Mouse (Mus musculus) limb, embryonic 13.5 days (tissue): ENCODE measurements around the gene Amd1. TPM values are rescaled to one million over a fixed set of nuclear protein-coding genes. Genes with fewer than 3 reads are reported as not detected.
A peak's percentile ranks its signal among the peaks of the same experiment; 100 is the strongest.

ENCODE experiments used
- ATAC-seq: fragments of 200-750 bp; cut with Nextera tagmentation; 2 replicates; pipeline ENCODE4 v1.8.0; 2017; ENCODE audit warnings: low read depth, moderate number of reproducible peaks, moderate TSS enrichment; ENCODE audit not compliant: low FRiP score
- H3K27ac ChIP-seq: fragments of 300-500 bp; sonication (generic); 2 replicates; pipeline ENCODE4 v1.5.1; 2015; ENCODE audit warnings: inconsistent platforms, mild to moderate bottlenecking, moderate library complexity
- H3K27me3 ChIP-seq: fragments of 300-500 bp; sonication (generic); 2 replicates; pipeline ENCODE4 v1.6.1; 2015; ENCODE audit warnings: mild to moderate bottlenecking, inconsistent platforms
- H3K36me3 ChIP-seq: fragments of 300-500 bp; sonication (generic); 2 replicates; pipeline ENCODE4 v1.6.1; 2015; ENCODE audit warnings: inconsistent platforms, mild to moderate bottlenecking, moderate library complexity
- H3K4me1 ChIP-seq: fragments of 300-500 bp; sonication (generic); 2 replicates; pipeline ENCODE4 v1.6.1; 2015; ENCODE audit warnings: inconsistent platforms
- H3K4me2 ChIP-seq: fragments of 300-500 bp; sonication (generic); replicated peaks from 2 replicates; pipeline ENCODE4 v1.6.1; 2015; ENCODE audit warnings: inconsistent platforms, mild to moderate bottlenecking, moderate library complexity
- H3K4me3 ChIP-seq: fragments of 300-500 bp; sonication (generic); 2 replicates; pipeline ENCODE4 v1.5.1; 2015; ENCODE audit warnings: moderate library complexity, mild to moderate bottlenecking, inconsistent platforms
- H3K9ac ChIP-seq: fragments of 300-500 bp; sonication (generic); 2 replicates; pipeline ENCODE4 v1.6.1; 2015; ENCODE audit warnings: mild to moderate bottlenecking, inconsistent platforms
- H3K9me3 ChIP-seq: fragments of 300-500 bp; sonication (generic); 2 replicates; pipeline ENCODE4 v1.6.1; 2016; ENCODE audit warnings: inconsistent platforms
- WGBS: fragments of 180-500 bp; shearing (Covaris S2); methylation state at CpG from one replicate; pipeline ENCODE4 v1.1.7; 2015; 5-methylcytosine and 5-hydroxymethylcytosine counted together
- polyA plus RNA-seq: library from polyadenylated mRNA; unstranded; fragments of >200 nt; fragmentation: Nextera tagmentation; extraction: Ambion mirVana; gene quantifications from 2 replicates; pipeline ENCODE4 v1.2.1, GENCODE M21; 2015

The Amd1 gene
- polyA plus RNA-seq, 1 experiment from 2014 or later = 60.1 TPM

GRCm38 (mm10) chr10:40286767-40287166 lies 15.2 kb downstream of the Amd1 start:
- H3K27me3 ChIP-seq = no peaks in the 10 kb centered on the region
- no peak for ATAC-seq
- no peaks in the 10 kb centered on the region for H3K9me3 ChIP-seq
- H3K9ac ChIP-seq = no peak overlapping the region
- H3K27ac ChIP-seq = no peak overlapping the region
- no peak overlapping the region for H3K4me3 ChIP-seq
- WGBS = 88% methylated on average over 1 of the region's 1 CpGs
- H3K36me3 ChIP-seq = peaks cover 53% of the 10 kb centered on the region
- no peak overlapping the region for H3K4me2 ChIP-seq
- H3K4me1 ChIP-seq = no peaks in the 10 kb centered on the region

- Histone ChIP-seq H3K27ac (no peak overlapping the region), H3K27me3 (no peaks in the 10 kb centered on the region), H3K4me3 (no peak overlapping the region), H3K36me3 (peaks cover 42% of the 10 kb centered on the region), H3K4me1 (no peaks in the 10 kb centered on the region), H3K9me3 (no peaks in the 10 kb centered on the region), H3K4me2 (no peak overlapping the region), H3K9ac (no peak overlapping the region)
- WGBS = 80% methylated on average over 1 of the region's 1 CpGs
- ATAC-seq = no peak
Measured at GRCm38 (mm10) chr10:40285571-40285970, 16.4 kb downstream of the Amd1 start.

GRCm38 (mm10) chr10:40284997-40285396 lies 17.0 kb downstream of the Amd1 start:
- 86% methylated on average over 3 of the region's 3 CpGs for WGBS
- H3K4me2 ChIP-seq = no peak overlapping the region

GRCm38 (mm10) chr10:40284179-40284831 lies 17.7 kb downstream of the Amd1 start:
- H3K4me1 ChIP-seq = no peaks in the 10 kb centered on the region
- no peak overlapping the region for H3K4me2 ChIP-seq
- no peak overlapping the region for H3K9ac ChIP-seq
- H3K9me3 ChIP-seq = no peaks in the 10 kb centered on the region
- H3K27ac ChIP-seq = no peak overlapping the region
- peaks cover 34% of the 10 kb centered on the region for H3K36me3 ChIP-seq
- H3K4me3 ChIP-seq = no peak overlapping the region
- 0 out of 2 replicates have a peak, but pooled peaks have one; percentile 36 for ATAC-seq
- WGBS = 84% methylated on average over 10 of the region's 10 CpGs
- no peaks in the 10 kb centered on the region for H3K27me3 ChIP-seq

More at GRCm38 (mm10) chr10:40284997-40285396, 17.0 kb downstream of the Amd1 start:
- Histone ChIP-seq H3K4me3 (no peak overlapping the region), H3K9me3 (no peaks in the 10 kb centered on the region), H3K27me3 (no peaks in the 10 kb centered on the region), H3K4me1 (no peaks in the 10 kb centered on the region), H3K27ac (no peak overlapping the region), H3K36me3 (peaks cover 40% of the 10 kb centered on the region), H3K9ac (no peak overlapping the region)
- ATAC-seq = no peak

GRCm38 (mm10) chr10:40283636-40284035 lies 18.4 kb downstream of the Amd1 start:
- WGBS = 92% methylated on average over 9 of the region's 9 CpGs

GRCm38 (mm10) chr10:40281565-40281964 lies 20.4 kb downstream of the Amd1 start:
- Histone ChIP-seq H3K36me3 (peaks cover 27% of the 10 kb centered on the region), H3K9ac (no peak overlapping the region), H3K27me3 (no peaks in the 10 kb centered on the region), H3K4me3 (no peak overlapping the region), H3K27ac (no peak overlapping the region), H3K4me1 (no peaks in the 10 kb centered on the region), H3K4me2 (no peak overlapping the region), H3K9me3 (no peaks in the 10 kb centered on the region)
- ATAC-seq = no peak
- 97% methylated on average over 2 of the region's 2 CpGs for WGBS

More at GRCm38 (mm10) chr10:40283636-40284035, 18.4 kb downstream of the Amd1 start:
- ATAC-seq = no peak
- H3K27me3 ChIP-seq = no peaks in the 10 kb centered on the region
- no peaks in the 10 kb centered on the region for H3K4me1 ChIP-seq
- H3K27ac ChIP-seq = no peak overlapping the region
- H3K9ac ChIP-seq = no peak overlapping the region
- peaks cover 34% of the 10 kb centered on the region for H3K36me3 ChIP-seq
- no peak overlapping the region for H3K4me2 ChIP-seq
- no peak overlapping the region for H3K4me3 ChIP-seq
- H3K9me3 ChIP-seq = no peaks in the 10 kb centered on the region

- Histone ChIP-seq H3K36me3 (peaks cover 4% of the 10 kb centered on the region; the same call in 1 of the 2 replicates), H3K4me2 (no peak overlapping the region), H3K4me3 (no peak overlapping the region), H3K9me3 (no peaks in the 10 kb centered on the region), H3K27ac (no peak overlapping the region), H3K9ac (no peak overlapping the region), H3K27me3 (no peaks in the 10 kb centered on the region), H3K4me1 (no peaks in the 10 kb centered on the region)
- 58% methylated on average over 5 of the region's 5 CpGs for WGBS
- no peak for ATAC-seq
Measured at GRCm38 (mm10) chr10:40278317-40278716, 23.7 kb downstream of the Amd1 start.

GRCm38 (mm10) chr10:40275991-40276390 lies 26.0 kb downstream of the Amd1 start:
- ATAC-seq = no peak

GRCm38 (mm10) chr10:40273938-40274337 lies 28.0 kb downstream of the Amd1 start:
- no peak overlapping the region for H3K4me3 ChIP-seq
- WGBS = 85% methylated on average over 5 of the region's 5 CpGs

More at GRCm38 (mm10) chr10:40275991-40276390, 26.0 kb downstream of the Amd1 start:
- Histone ChIP-seq H3K4me1 (no peaks in the 10 kb centered on the region), H3K36me3 (no peaks in the 10 kb centered on the region), H3K4me2 (no peak overlapping the region), H3K9me3 (no peaks in the 10 kb centered on the region), H3K4me3 (no peak overlapping the region), H3K9ac (no peak overlapping the region), H3K27ac (no peak overlapping the region), H3K27me3 (no peaks in the 10 kb centered on the region)
- 70% methylated on average over 7 of the region's 7 CpGs for WGBS

GRCm38 (mm10) chr10:40271216-40271615 lies 30.8 kb downstream of the Amd1 start:
- WGBS = 83% methylated on average over 3 of the region's 3 CpGs
- no peak overlapping the region for H3K4me2 ChIP-seq
- no peak overlapping the region for H3K9ac ChIP-seq
- no peak overlapping the region for H3K27ac ChIP-seq
- H3K4me3 ChIP-seq = no peak overlapping the region
- H3K4me1 ChIP-seq = no peaks in the 10 kb centered on the region
- ATAC-seq = no peak
- no peaks in the 10 kb centered on the region for H3K36me3 ChIP-seq
- no peaks in the 10 kb centered on the region for H3K9me3 ChIP-seq
- no peaks in the 10 kb centered on the region for H3K27me3 ChIP-seq

More at GRCm38 (mm10) chr10:40273938-40274337, 28.0 kb downstream of the Amd1 start:
- no peak overlapping the region for H3K27ac ChIP-seq
- no peaks in the 10 kb centered on the region for H3K36me3 ChIP-seq
- H3K27me3 ChIP-seq = no peaks in the 10 kb centered on the region
- H3K4me1 ChIP-seq = no peaks in the 10 kb centered on the region
- no peak for ATAC-seq
- H3K9ac ChIP-seq = no peak overlapping the region
- no peak overlapping the region for H3K4me2 ChIP-seq
- H3K9me3 ChIP-seq = no peaks in the 10 kb centered on the region

GRCm38 (mm10) chr10:40264920-40265319 lies 37.1 kb downstream of the Amd1 start:
- Histone ChIP-seq H3K4me3 (no peak overlapping the region), H3K4me2 (no peak overlapping the region), H3K4me1 (peaks cover 5% of the 10 kb centered on the region; the same call in 1 of the 2 replicates), H3K9ac (no peak overlapping the region), H3K27ac (no peak overlapping the region), H3K9me3 (no peaks in the 10 kb centered on the region), H3K36me3 (no peaks in the 10 kb centered on the region), H3K27me3 (no peaks in the 10 kb centered on the region)
- ATAC-seq = no peak
- WGBS = 84% methylated on average over 3 of the region's 3 CpGs

- Histone ChIP-seq H3K4me1 (peaks cover 5% of the 10 kb centered on the region; the same call in 1 of the 2 replicates), H3K27ac (no peak overlapping the region), H3K4me3 (no peak overlapping the region), H3K9me3 (no peaks in the 10 kb centered on the region), H3K27me3 (no peaks in the 10 kb centered on the region), H3K4me2 (no peak overlapping the region), H3K36me3 (no peaks in the 10 kb centered on the region), H3K9ac (no peak overlapping the region)
- 85% methylated on average over 4 of the region's 4 CpGs for WGBS
- ATAC-seq = no peak
Measured at GRCm38 (mm10) chr10:40263691-40264090, 38.3 kb downstream of the Amd1 start.

GRCm38 (mm10) chr10:40262200-40262599 lies 39.8 kb downstream of the Amd1 start:
- H3K27ac ChIP-seq = no peak overlapping the region
- no peak overlapping the region for H3K4me3 ChIP-seq
- no peak overlapping the region for H3K4me2 ChIP-seq
- H3K9me3 ChIP-seq = no peaks in the 10 kb centered on the region
- H3K27me3 ChIP-seq = no peaks in the 10 kb centered on the region
- H3K9ac ChIP-seq = no peak overlapping the region
- no peaks in the 10 kb centered on the region for H3K36me3 ChIP-seq
- no peak for ATAC-seq
- H3K4me1 ChIP-seq = peaks cover 5% of the 10 kb centered on the region; the same call in 1 of the 2 replicates
- WGBS = 86% methylated on average over 6 of the region's 6 CpGs
